Mouse (Mus musculus): Measurements from ENCODE around the gene Sv2b. TPM values are rescaled to one million over a fixed set of nuclear protein-coding genes. Genes with fewer than 3 reads are reported as not detected.

Sv2b gene
- polyA plus RNA-seq, 1 experiment from 2014 or later, result 0.44 TPM

DNA sequence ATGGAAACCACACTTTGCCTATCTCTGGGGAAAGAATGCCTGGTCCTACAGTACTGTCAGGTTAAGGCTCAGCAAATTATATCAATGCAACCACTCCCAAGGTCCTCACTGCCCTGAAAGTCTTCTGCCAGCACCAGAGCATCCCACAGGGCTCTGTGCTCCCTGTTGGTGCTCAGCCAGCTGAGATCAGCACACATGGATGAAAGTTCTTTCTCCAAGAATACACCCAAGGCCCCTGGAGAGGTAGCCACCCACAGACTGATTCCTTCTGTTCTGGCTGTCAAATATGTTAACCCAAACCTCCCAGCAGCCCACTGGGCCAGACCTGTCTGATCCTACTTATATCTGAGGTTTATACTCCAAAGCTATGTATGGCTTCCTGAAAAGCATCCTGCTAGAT, 32.3 kb downstream of the Sv2b start:
- Histone ChIP-seq H3K4me2 (ENCODE audit: low read depth, low read length) (no peak overlapping the region), H3K4me3 (ENCODE audit: low read length) (no peak overlapping the region), H3K9me3 (ENCODE audit: control insufficient read depth, low read length) (no peaks in the 10 kb centered on the region), H3K27me3 (ENCODE audit: control insufficient read depth, insufficient read depth, low read depth, low read length) (no peaks in the 10 kb centered on the region), H3K27ac (ENCODE audit: low read length) (no peak overlapping the region), H3K36me3 (ENCODE audit: control insufficient read depth, insufficient read depth, low read length) (no peaks in the 10 kb centered on the region), H3K4me1 (replicated peaks; ENCODE audit: control insufficient read depth, insufficient read depth, low read length) (no peaks in the 10 kb centered on the region), H3K9ac (ENCODE audit: low read length) (no peak overlapping the region)
- ATAC-seq (ENCODE audit: low read depth), result no peak

DNA sequence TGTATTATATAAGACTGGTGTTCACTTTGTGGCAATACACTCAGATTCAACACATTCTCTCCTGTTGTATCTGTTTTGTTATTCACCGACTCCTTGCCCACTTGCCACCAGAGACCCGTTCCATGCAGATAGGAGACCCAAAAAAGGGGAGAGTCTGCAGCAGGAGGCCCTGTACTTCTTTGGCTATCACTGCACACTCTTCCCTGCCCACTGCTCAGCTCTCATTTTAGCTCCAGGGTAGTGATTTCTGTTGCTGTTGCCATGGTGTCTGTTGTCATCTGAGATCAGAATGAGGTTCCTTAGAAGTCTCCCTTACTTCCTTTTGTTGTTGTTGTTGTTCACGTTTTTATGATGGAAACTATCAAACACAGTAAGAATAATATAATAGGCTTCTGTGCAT, 34.5 kb downstream of the Sv2b start:
- 49% methylated on average over 3 of the region's 3 CpGs for WGBS
- Histone ChIP-seq H3K36me3 (ENCODE audit: control insufficient read depth, insufficient read depth, low read length) (no peaks in the 10 kb centered on the region), H3K27ac (ENCODE audit: low read length) (no peak overlapping the region), H3K27me3 (ENCODE audit: control insufficient read depth, insufficient read depth, low read depth, low read length) (no peaks in the 10 kb centered on the region), H3K4me1 (replicated peaks; ENCODE audit: control insufficient read depth, insufficient read depth, low read length) (no peaks in the 10 kb centered on the region), H3K4me3 (ENCODE audit: low read length) (no peak overlapping the region), H3K9me3 (ENCODE audit: control insufficient read depth, low read length) (no peaks in the 10 kb centered on the region), H3K9ac (ENCODE audit: low read length) (no peak overlapping the region), H3K4me2 (ENCODE audit: low read depth, low read length) (no peak overlapping the region)
- ATAC-seq (ENCODE audit: low read depth), result no peak

DNA sequence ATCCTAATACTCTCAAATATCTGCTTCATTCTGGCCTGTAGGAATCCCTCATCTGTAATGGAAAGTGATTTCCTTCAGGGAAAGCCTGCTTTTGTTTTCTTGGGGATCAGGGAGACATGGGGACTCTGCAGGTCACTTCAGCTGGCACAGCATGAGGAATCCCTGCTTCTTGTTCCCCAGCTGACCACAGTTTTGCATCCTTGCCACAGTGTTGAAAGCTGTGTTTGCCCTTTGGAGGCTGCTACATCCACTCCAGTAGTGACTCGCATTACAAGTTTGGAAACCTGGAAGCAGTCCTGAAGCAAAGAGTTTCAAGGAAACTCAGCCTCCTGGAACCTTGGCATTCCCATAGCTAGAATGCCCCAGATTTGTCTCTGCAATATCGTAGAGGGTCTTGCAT, 35.4 kb downstream of the Sv2b start:
- Histone ChIP-seq H3K27me3 (ENCODE audit: control insufficient read depth, insufficient read depth, low read depth, low read length) (no peaks in the 10 kb centered on the region), H3K4me1 (replicated peaks; ENCODE audit: control insufficient read depth, insufficient read depth, low read length) (no peaks in the 10 kb centered on the region), H3K4me2 (ENCODE audit: low read depth, low read length) (no peak overlapping the region), H3K9me3 (ENCODE audit: control insufficient read depth, low read length) (no peaks in the 10 kb centered on the region), H3K9ac (ENCODE audit: low read length) (no peak overlapping the region), H3K4me3 (ENCODE audit: low read length) (no peak overlapping the region), H3K27ac (ENCODE audit: low read length) (no peak overlapping the region), H3K36me3 (ENCODE audit: control insufficient read depth, insufficient read depth, low read length) (no peaks in the 10 kb centered on the region)
- 61% methylated on average over 2 of the region's 2 CpGs for WGBS
- no peak for ATAC-seq (ENCODE audit: low read depth)

DNA sequence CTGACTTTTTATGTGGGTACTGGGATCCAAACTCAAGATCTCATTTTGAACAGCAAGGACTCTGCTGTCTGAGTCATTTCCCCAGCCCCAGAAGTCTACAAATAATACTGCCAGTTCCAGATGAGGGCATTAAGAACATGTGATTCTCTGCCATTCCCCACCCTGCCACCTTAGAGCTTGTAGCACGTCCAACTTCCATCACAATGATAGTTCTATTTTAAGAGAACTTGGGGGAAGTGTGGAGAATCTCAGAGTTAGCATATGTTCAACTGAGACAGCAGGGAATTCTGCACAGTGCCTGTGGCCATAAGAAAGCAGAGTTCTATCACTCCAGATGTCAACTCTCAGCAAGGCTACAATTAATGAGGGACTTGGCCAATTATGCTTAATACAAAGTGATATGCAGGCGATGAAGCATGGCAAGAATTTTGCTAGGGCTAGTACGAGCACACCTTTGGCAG, 37.1 kb downstream of the Sv2b start:
- Histone ChIP-seq H3K9ac (ENCODE audit: low read length) (no peak overlapping the region), H3K9me3 (ENCODE audit: control insufficient read depth, low read length) (no peaks in the 10 kb centered on the region), H3K27ac (ENCODE audit: low read length) (no peak overlapping the region), H3K4me3 (ENCODE audit: low read length) (no peak overlapping the region), H3K27me3 (ENCODE audit: control insufficient read depth, insufficient read depth, low read depth, low read length) (no peaks in the 10 kb centered on the region), H3K36me3 (ENCODE audit: control insufficient read depth, insufficient read depth, low read length) (no peaks in the 10 kb centered on the region), H3K4me1 (replicated peaks; ENCODE audit: control insufficient read depth, insufficient read depth, low read length) (no peaks in the 10 kb centered on the region), H3K4me2 (ENCODE audit: low read depth, low read length) (no peak overlapping the region)
- WGBS, result 65% methylated on average over 3 of the region's 3 CpGs
- no peak for ATAC-seq (ENCODE audit: low read depth)

DNA sequence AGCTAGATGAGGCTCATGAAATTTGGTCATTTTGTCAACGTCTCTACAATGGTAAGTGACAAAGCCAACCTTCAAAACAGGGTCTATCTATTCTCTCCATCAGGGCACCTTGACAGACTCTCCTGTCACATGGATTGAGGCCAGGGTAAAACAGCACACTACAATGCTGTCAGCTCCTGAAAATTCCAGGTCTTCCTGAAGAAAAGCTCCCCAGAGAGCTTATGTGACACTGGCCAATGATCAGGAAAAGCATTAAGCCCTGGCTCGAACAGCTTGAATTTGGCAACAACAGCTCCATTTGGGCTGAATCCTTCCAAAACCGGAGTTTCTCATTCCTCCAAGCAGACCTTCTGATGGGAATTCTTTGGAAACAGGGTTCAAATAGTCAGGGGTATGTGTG, 37.8 kb downstream of the Sv2b start:
- 76% methylated on average over 3 of the region's 3 CpGs for WGBS
- Histone ChIP-seq H3K27ac (ENCODE audit: low read length) (no peak overlapping the region), H3K9me3 (ENCODE audit: control insufficient read depth, low read length) (no peaks in the 10 kb centered on the region), H3K27me3 (ENCODE audit: control insufficient read depth, insufficient read depth, low read depth, low read length) (no peaks in the 10 kb centered on the region), H3K36me3 (ENCODE audit: control insufficient read depth, insufficient read depth, low read length) (no peaks in the 10 kb centered on the region), H3K9ac (ENCODE audit: low read length) (no peak overlapping the region), H3K4me3 (ENCODE audit: low read length) (no peak overlapping the region), H3K4me1 (replicated peaks; ENCODE audit: control insufficient read depth, insufficient read depth, low read length) (no peaks in the 10 kb centered on the region), H3K4me2 (ENCODE audit: low read depth, low read length) (no peak overlapping the region)
- no peak for ATAC-seq (ENCODE audit: low read depth)

DNA sequence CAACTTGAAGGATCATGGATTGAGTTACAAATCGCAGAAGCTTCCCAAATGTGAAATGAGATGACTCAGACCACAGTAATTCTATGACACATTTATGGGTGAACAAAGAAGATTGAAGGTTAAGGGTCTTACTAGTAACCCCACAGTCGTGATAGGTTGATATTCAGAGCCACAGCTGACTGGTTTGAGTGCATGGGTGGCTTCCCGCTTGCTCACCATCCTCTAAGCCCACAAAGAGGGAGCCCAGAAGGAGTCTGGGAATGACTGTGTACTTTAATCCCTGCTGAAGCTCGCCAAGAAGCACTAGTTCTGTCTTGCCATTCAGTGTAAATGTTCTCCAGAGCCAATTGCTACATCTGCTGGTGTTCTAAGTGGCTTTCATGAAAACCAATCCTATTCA, 41.8 kb downstream of the Sv2b start:
- no peaks in the 10 kb centered on the region for H3K36me3 ChIP-seq (ENCODE audit: control insufficient read depth, insufficient read depth, low read length)
- no peaks in the 10 kb centered on the region for H3K27me3 ChIP-seq (ENCODE audit: control insufficient read depth, insufficient read depth, low read depth, low read length)
- H3K9ac ChIP-seq (ENCODE audit: low read length), result no peak overlapping the region
- ATAC-seq (ENCODE audit: low read depth), result no peak
- no peak overlapping the region for H3K4me3 ChIP-seq (ENCODE audit: low read length)
- H3K4me2 ChIP-seq (ENCODE audit: low read depth, low read length), result no peak overlapping the region
- H3K9me3 ChIP-seq (ENCODE audit: control insufficient read depth, low read length), result no peaks in the 10 kb centered on the region
- no peak overlapping the region for H3K27ac ChIP-seq (ENCODE audit: low read length)
- 67% methylated on average over 4 of the region's 4 CpGs for WGBS
- no peaks in the 10 kb centered on the region for H3K4me1 ChIP-seq (replicated peaks; ENCODE audit: control insufficient read depth, insufficient read depth, low read length)

DNA sequence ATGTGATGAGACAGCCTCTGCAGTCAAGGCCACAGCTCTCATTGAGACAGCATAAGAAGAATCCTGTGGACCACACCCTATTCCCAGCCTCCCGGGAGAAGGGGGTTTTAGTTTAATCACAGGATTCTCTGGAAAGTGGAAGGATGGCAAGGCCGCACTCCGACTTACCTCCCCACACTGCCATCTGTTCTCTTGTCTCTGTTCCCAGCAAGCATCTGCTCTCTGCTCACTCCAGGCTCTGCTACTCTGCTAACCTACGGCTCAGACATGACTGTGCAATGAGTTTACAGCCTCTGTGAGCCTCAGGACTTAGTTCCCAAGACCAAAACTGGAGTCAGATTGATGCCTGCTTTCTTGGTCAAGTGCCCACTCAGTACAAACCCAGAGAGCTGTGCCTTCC, 43.8 kb downstream of the Sv2b start:
- no peak for ATAC-seq (ENCODE audit: low read depth)
- Histone ChIP-seq H3K4me2 (ENCODE audit: low read depth, low read length) (no peak overlapping the region), H3K36me3 (ENCODE audit: control insufficient read depth, insufficient read depth, low read length) (no peaks in the 10 kb centered on the region), H3K9me3 (ENCODE audit: control insufficient read depth, low read length) (no peaks in the 10 kb centered on the region), H3K27ac (ENCODE audit: low read length) (no peak overlapping the region), H3K4me3 (ENCODE audit: low read length) (no peak overlapping the region), H3K4me1 (replicated peaks; ENCODE audit: control insufficient read depth, insufficient read depth, low read length) (no peaks in the 10 kb centered on the region), H3K9ac (ENCODE audit: low read length) (no peak overlapping the region), H3K27me3 (ENCODE audit: control insufficient read depth, insufficient read depth, low read depth, low read length) (no peaks in the 10 kb centered on the region)
- WGBS, result 73% methylated on average over 4 of the region's 4 CpGs

DNA sequence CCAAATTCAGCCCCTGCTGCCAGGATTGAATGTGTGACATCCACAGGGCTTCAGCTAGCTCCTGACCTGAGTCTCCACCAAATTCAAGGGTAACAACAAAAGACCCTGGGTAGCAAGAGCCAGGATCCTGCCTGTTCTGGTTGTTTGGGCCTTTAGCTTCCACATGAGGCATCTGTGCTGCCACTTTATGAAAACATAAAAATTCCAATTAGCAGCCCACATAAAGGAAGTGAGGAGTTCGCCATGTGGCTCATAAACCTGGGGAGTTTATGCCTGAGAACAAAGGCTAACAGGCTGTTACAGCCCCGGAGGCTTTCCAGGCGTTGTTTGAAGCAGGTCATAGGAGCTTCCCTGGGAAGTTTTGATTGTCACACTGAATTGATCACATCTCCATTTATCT, 49.1 kb downstream of the Sv2b start:
- Histone ChIP-seq H3K9ac (ENCODE audit: low read length) (no peak overlapping the region), H3K4me3 (ENCODE audit: low read length) (no peak overlapping the region), H3K36me3 (ENCODE audit: control insufficient read depth, insufficient read depth, low read length) (no peaks in the 10 kb centered on the region), H3K27me3 (ENCODE audit: control insufficient read depth, insufficient read depth, low read depth, low read length) (no peaks in the 10 kb centered on the region), H3K4me2 (ENCODE audit: low read depth, low read length) (no peak overlapping the region), H3K9me3 (ENCODE audit: control insufficient read depth, low read length) (no peaks in the 10 kb centered on the region), H3K4me1 (replicated peaks; ENCODE audit: control insufficient read depth, insufficient read depth, low read length) (no peaks in the 10 kb centered on the region), H3K27ac (ENCODE audit: low read length) (no peak overlapping the region)
- no peak for ATAC-seq (ENCODE audit: low read depth)
- 68% methylated on average over 3 of the region's 3 CpGs for WGBS

DNA sequence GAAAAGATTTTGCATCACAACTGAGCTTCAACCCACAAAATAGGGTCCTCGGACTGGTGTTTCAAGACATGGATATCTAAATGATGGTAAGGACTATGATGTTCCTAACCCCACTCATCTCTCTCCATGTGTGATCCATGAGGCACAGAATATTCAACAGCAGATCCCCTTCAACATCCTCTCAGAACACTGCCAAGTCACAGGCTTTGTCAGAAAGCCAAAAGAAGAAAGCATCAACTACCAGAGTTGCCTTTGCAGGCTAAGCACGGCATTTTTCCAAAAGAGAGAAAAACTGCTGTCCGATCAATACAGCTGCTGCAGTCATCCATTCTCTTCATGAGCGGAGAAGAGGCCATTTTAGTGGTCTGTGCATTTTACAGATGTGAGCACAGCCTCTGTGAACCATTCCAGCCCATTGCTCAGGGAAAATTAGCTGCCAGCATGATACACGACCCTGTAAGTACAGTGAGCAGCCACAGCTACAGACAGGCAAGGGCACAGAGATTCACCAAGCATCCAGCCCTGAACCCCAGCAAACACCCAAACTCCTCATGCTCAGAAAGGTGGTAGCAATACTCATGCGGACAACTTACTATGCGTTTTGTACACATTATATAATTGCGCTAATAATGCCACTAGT, 55.3 kb downstream of the Sv2b start:
- no peaks in the 10 kb centered on the region for H3K27me3 ChIP-seq (ENCODE audit: control insufficient read depth, insufficient read depth, low read depth, low read length)
- H3K36me3 ChIP-seq (ENCODE audit: control insufficient read depth, insufficient read depth, low read length), result no peaks in the 10 kb centered on the region
- H3K9ac ChIP-seq (ENCODE audit: low read length), result no peak overlapping the region
- no peak overlapping the region for H3K4me3 ChIP-seq (ENCODE audit: low read length)
- no peaks in the 10 kb centered on the region for H3K9me3 ChIP-seq (ENCODE audit: control insufficient read depth, low read length)
- H3K27ac ChIP-seq (ENCODE audit: low read length), result no peak overlapping the region
- 68% methylated on average over 8 of the region's 8 CpGs for WGBS
- H3K4me1 ChIP-seq (replicated peaks; ENCODE audit: control insufficient read depth, insufficient read depth, low read length), result no peaks in the 10 kb centered on the region
- H3K4me2 ChIP-seq (ENCODE audit: low read depth, low read length), result no peak overlapping the region
- ATAC-seq (ENCODE audit: low read depth), result no peak
